Mouse (Mus musculus): Measurements from ENCODE around the gene Bmp6.

- TF ChIP-seq GATA1 (IDR thresholded peaks at IDR 0.05; ENCODE audit: borderline replicate concordance, low read length), result no peak
- TF ChIP-seq FLI1 (IDR thresholded peaks at IDR 0.05; ENCODE audit: low read length), result no peak
Observed at GRCm38 (mm10) chr13:38311125-38311524, 33.8 kb upstream of the Bmp6 start.
